Mouse (Mus musculus): ENCODE results near the gene Klra10.

- TF ChIP-seq CTCF (IDR thresholded peaks at IDR 0.05; ENCODE audit: low read depth) = no peak
- no peak for TF ChIP-seq EP300 (optimal IDR thresholded peaks at IDR 0.05)
Measured at GRCm38 (mm10) chr6:130255326-130255725, 26.4 kb downstream of the Klra10 start.
